Mouse (Mus musculus) testis, adult 2 months (tissue): ENCODE results near the gene Dgki.

Source experiments
- CTCF ChIP-seq: fragments of 200-500 bp; IDR thresholded peaks from 2 replicates; pipeline ENCODE4 v1.5.1; 2012; ENCODE audit warnings: low read depth, mild to moderate bottlenecking, inconsistent platforms, low read length, moderate library complexity; ENCODE audit not compliant: control insufficient read depth, insufficient read depth, insufficient replicate concordance
- POLR2A ChIP-seq: fragments of 200-500 bp; IDR thresholded peaks from 2 replicates; pipeline ENCODE4 v1.6.1; 2012; ENCODE audit warnings: low read depth, mild to moderate bottlenecking, inconsistent platforms, low read length, moderate library complexity; ENCODE audit not compliant: control insufficient read depth

DNA sequence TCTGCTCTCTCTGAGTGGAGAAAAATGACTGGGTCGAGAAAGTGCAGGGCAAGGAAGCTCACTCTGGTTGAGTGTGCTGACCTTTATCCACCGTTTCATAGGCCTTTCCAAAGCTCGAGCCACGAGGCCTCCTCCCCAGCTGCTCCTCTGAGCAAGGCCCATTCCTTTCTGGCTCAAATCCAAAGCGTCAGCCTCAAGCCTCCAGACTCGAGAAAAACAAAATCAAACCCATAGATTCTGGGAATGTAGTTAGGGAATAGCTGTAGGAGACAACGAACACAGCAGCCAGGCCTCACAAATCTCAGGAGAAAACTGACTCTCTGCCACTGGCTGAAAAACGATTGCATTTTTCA, 26.6 kb upstream of the Dgki start:
- TF ChIP-seq CTCF (no peak), POLR2A (no peak)
